Mouse (Mus musculus) limb, embryonic 13.5 days (tissue): ENCODE results near the gene Sh3bgrl3. TPM values are rescaled to one million over a fixed set of nuclear protein-coding genes. Genes with fewer than 3 reads are reported as not detected.
A peak's percentile ranks its signal among the peaks of the same experiment; 100 is the strongest.

Source experiments
- ATAC-seq: fragments of 200-750 bp; cut with Nextera tagmentation; 2 replicates; pipeline ENCODE4 v1.8.0; 2017; ENCODE audit warnings: low read depth, moderate number of reproducible peaks, moderate TSS enrichment; ENCODE audit not compliant: low FRiP score
- H3K27ac ChIP-seq: fragments of 300-500 bp; sonication (generic); 2 replicates; pipeline ENCODE4 v1.5.1; 2015; ENCODE audit warnings: inconsistent platforms, mild to moderate bottlenecking, moderate library complexity
- H3K27me3 ChIP-seq: fragments of 300-500 bp; sonication (generic); 2 replicates; pipeline ENCODE4 v1.6.1; 2015; ENCODE audit warnings: mild to moderate bottlenecking, inconsistent platforms
- H3K36me3 ChIP-seq: fragments of 300-500 bp; sonication (generic); 2 replicates; pipeline ENCODE4 v1.6.1; 2015; ENCODE audit warnings: inconsistent platforms, mild to moderate bottlenecking, moderate library complexity
- H3K4me1 ChIP-seq: fragments of 300-500 bp; sonication (generic); 2 replicates; pipeline ENCODE4 v1.6.1; 2015; ENCODE audit warnings: inconsistent platforms
- H3K4me2 ChIP-seq: fragments of 300-500 bp; sonication (generic); replicated peaks from 2 replicates; pipeline ENCODE4 v1.6.1; 2015; ENCODE audit warnings: inconsistent platforms, mild to moderate bottlenecking, moderate library complexity
- H3K4me3 ChIP-seq: fragments of 300-500 bp; sonication (generic); 2 replicates; pipeline ENCODE4 v1.5.1; 2015; ENCODE audit warnings: moderate library complexity, mild to moderate bottlenecking, inconsistent platforms
- H3K9ac ChIP-seq: fragments of 300-500 bp; sonication (generic); 2 replicates; pipeline ENCODE4 v1.6.1; 2015; ENCODE audit warnings: mild to moderate bottlenecking, inconsistent platforms
- H3K9me3 ChIP-seq: fragments of 300-500 bp; sonication (generic); 2 replicates; pipeline ENCODE4 v1.6.1; 2016; ENCODE audit warnings: inconsistent platforms
- WGBS: fragments of 180-500 bp; shearing (Covaris S2); methylation state at CpG from one replicate; pipeline ENCODE4 v1.1.7; 2015; 5-methylcytosine and 5-hydroxymethylcytosine counted together
- polyA plus RNA-seq: library from polyadenylated mRNA; unstranded; fragments of >200 nt; fragmentation: Nextera tagmentation; extraction: Ambion mirVana; gene quantifications from 2 replicates; pipeline ENCODE4 v1.2.1, GENCODE M21; 2015

The Sh3bgrl3 gene
- polyA plus RNA-seq, 1 experiment from 2014 or later, result 420 TPM

- Histone ChIP-seq H3K4me2 (no peak overlapping the region), H3K4me1 (peaks cover 36% of the 10 kb centered on the region), H3K36me3 (peaks cover 26% of the 10 kb centered on the region)
These were observed 2.1 kb downstream of the Sh3bgrl3 start for GRCm38 (mm10) chr4:134126300-134127120.

GRCm38 (mm10) chr4:134125383-134126060 is 3.1 kb downstream of the Sh3bgrl3 start:
- WGBS, result 87% methylated on average over 15 of the region's 15 CpGs
- H3K27ac ChIP-seq, result no peak overlapping the region
- H3K27me3 ChIP-seq, result no peaks in the 10 kb centered on the region
- no peak for ATAC-seq
- no peaks in the 10 kb centered on the region for H3K9me3 ChIP-seq
- H3K4me1 ChIP-seq, result peaks cover 36% of the 10 kb centered on the region
- peaks cover 16% of the 10 kb centered on the region for H3K36me3 ChIP-seq
- H3K9ac ChIP-seq, result peak overlapping the region; percentile 19; the same call in 1 of the 2 replicates
- H3K4me3 ChIP-seq, result no peak overlapping the region
- H3K4me2 ChIP-seq, result no peak overlapping the region

More at GRCm38 (mm10) chr4:134126300-134127120, 2.1 kb downstream of the Sh3bgrl3 start:
- H3K9ac ChIP-seq, result peak overlapping the region; percentile 93; the same call in 1 of the 2 replicates
- H3K27ac ChIP-seq, result no peak overlapping the region
- 87% methylated on average over 21 of the region's 21 CpGs for WGBS
- H3K27me3 ChIP-seq, result no peaks in the 10 kb centered on the region
- no peaks in the 10 kb centered on the region for H3K9me3 ChIP-seq
- peak overlapping the region; percentile 87; the same call in 1 of the 2 replicates for H3K4me3 ChIP-seq
- ATAC-seq, result no peak

GRCm38 (mm10) chr4:134123680-134124551 is 4.7 kb downstream of the Sh3bgrl3 start:
- Histone ChIP-seq H3K36me3 (peaks cover 16% of the 10 kb centered on the region), H3K9me3 (no peaks in the 10 kb centered on the region), H3K27ac (no peak overlapping the region), H3K4me3 (no peak overlapping the region), H3K4me1 (peaks cover 19% of the 10 kb centered on the region), H3K27me3 (no peaks in the 10 kb centered on the region), H3K9ac (no peak overlapping the region), H3K4me2 (no peak overlapping the region)
- no peak for ATAC-seq
- 26% methylated on average over 17 of the region's 17 CpGs for WGBS

- WGBS, result 95% methylated on average over 6 of the region's 6 CpGs
- Histone ChIP-seq H3K4me2 (no peak overlapping the region), H3K36me3 (peaks cover 16% of the 10 kb centered on the region), H3K27ac (no peak overlapping the region), H3K27me3 (no peaks in the 10 kb centered on the region), H3K9me3 (no peaks in the 10 kb centered on the region), H3K9ac (no peak overlapping the region), H3K4me3 (no peak overlapping the region), H3K4me1 (peaks cover 21% of the 10 kb centered on the region)
- ATAC-seq, result no peak
These were observed 5.4 kb downstream of the Sh3bgrl3 start for GRCm38 (mm10) chr4:134123147-134123546.

- peaks cover 16% of the 10 kb centered on the region for H3K36me3 ChIP-seq
- 21% methylated on average over 3 of the region's 3 CpGs for WGBS
- peaks cover 13% of the 10 kb centered on the region for H3K4me1 ChIP-seq
- no peak overlapping the region for H3K4me2 ChIP-seq
- ATAC-seq, result no peak
- no peaks in the 10 kb centered on the region for H3K27me3 ChIP-seq
- no peak overlapping the region for H3K4me3 ChIP-seq
- no peaks in the 10 kb centered on the region for H3K9me3 ChIP-seq
- H3K27ac ChIP-seq, result no peak overlapping the region
- H3K9ac ChIP-seq, result no peak overlapping the region
These were observed 6.3 kb downstream of the Sh3bgrl3 start for GRCm38 (mm10) chr4:134122281-134122680.

- peaks cover 6% of the 10 kb centered on the region; the same call in 1 of the 2 replicates for H3K4me1 ChIP-seq
- no peak for ATAC-seq
- H3K36me3 ChIP-seq, result peaks cover 9% of the 10 kb centered on the region
- H3K9me3 ChIP-seq, result no peaks in the 10 kb centered on the region
- H3K4me2 ChIP-seq, result no peak overlapping the region
- 35% methylated on average over 4 of the region's 4 CpGs for WGBS
- H3K27me3 ChIP-seq, result no peaks in the 10 kb centered on the region
- H3K4me3 ChIP-seq, result no peak overlapping the region
- no peak overlapping the region for H3K27ac ChIP-seq
- H3K9ac ChIP-seq, result no peak overlapping the region
These were observed 7.0 kb downstream of the Sh3bgrl3 start for GRCm38 (mm10) chr4:134121571-134121970.

GRCm38 (mm10) chr4:134120916-134121315 is 7.7 kb downstream of the Sh3bgrl3 start:
- Histone ChIP-seq H3K27me3 (no peaks in the 10 kb centered on the region), H3K27ac (no peak overlapping the region), H3K9ac (no peak overlapping the region), H3K4me1 (peaks cover 3% of the 10 kb centered on the region; the same call in 1 of the 2 replicates), H3K4me3 (no peak overlapping the region), H3K36me3 (peaks cover 3% of the 10 kb centered on the region; the same call in 1 of the 2 replicates), H3K4me2 (no peak overlapping the region), H3K9me3 (no peaks in the 10 kb centered on the region)
- 87% methylated on average over 4 of the region's 4 CpGs for WGBS
- no peak for ATAC-seq

GRCm38 (mm10) chr4:134120192-134120805 is 8.3 kb downstream of the Sh3bgrl3 start:
- Histone ChIP-seq H3K36me3 (no peaks in the 10 kb centered on the region), H3K9ac (no peak overlapping the region), H3K27me3 (no peaks in the 10 kb centered on the region), H3K9me3 (no peaks in the 10 kb centered on the region), H3K27ac (no peak overlapping the region), H3K4me3 (no peak overlapping the region), H3K4me1 (peaks cover 3% of the 10 kb centered on the region; the same call in 1 of the 2 replicates), H3K4me2 (no peak overlapping the region)
- WGBS, result 83% methylated on average over 6 of the region's 6 CpGs
- no peak for ATAC-seq

- WGBS, result 69% methylated on average over 9 of the region's 9 CpGs
- no peak overlapping the region for H3K4me3 ChIP-seq
- no peaks in the 10 kb centered on the region for H3K27me3 ChIP-seq
- ATAC-seq, result no peak
- no peak overlapping the region for H3K4me2 ChIP-seq
- H3K36me3 ChIP-seq, result no peaks in the 10 kb centered on the region
- peaks cover 3% of the 10 kb centered on the region; the same call in 1 of the 2 replicates for H3K4me1 ChIP-seq
- no peaks in the 10 kb centered on the region for H3K9me3 ChIP-seq
- no peak overlapping the region for H3K27ac ChIP-seq
- H3K9ac ChIP-seq, result no peak overlapping the region
These were observed 8.9 kb downstream of the Sh3bgrl3 start for GRCm38 (mm10) chr4:134119644-134120043.

GRCm38 (mm10) chr4:134119042-134119441 is 9.5 kb downstream of the Sh3bgrl3 start:
- Histone ChIP-seq H3K9ac (no peak overlapping the region), H3K4me1 (peaks cover 3% of the 10 kb centered on the region; the same call in 1 of the 2 replicates), H3K4me3 (no peak overlapping the region), H3K36me3 (no peaks in the 10 kb centered on the region), H3K27me3 (no peaks in the 10 kb centered on the region), H3K27ac (no peak overlapping the region), H3K9me3 (no peaks in the 10 kb centered on the region), H3K4me2 (no peak overlapping the region)
- 64% methylated on average over 5 of the region's 5 CpGs for WGBS
- no peak for ATAC-seq

- Histone ChIP-seq H3K9ac (no peak overlapping the region; the same call in 1 of the 2 replicates), H3K4me1 (peaks cover 10% of the 10 kb centered on the region)
- WGBS, result 74% methylated on average over 14 of the region's 14 CpGs
These were observed 10.3 kb downstream of the Sh3bgrl3 start for GRCm38 (mm10) chr4:134118126-134118800.

More at GRCm38 (mm10) chr4:134118126-134118800, 10.3 kb downstream of the Sh3bgrl3 start:
- Histone ChIP-seq H3K9me3 (no peaks in the 10 kb centered on the region), H3K4me2 (no peak overlapping the region), H3K4me3 (no peak overlapping the region), H3K36me3 (no peaks in the 10 kb centered on the region), H3K27ac (no peak overlapping the region), H3K27me3 (no peaks in the 10 kb centered on the region)
- ATAC-seq, result no peak
